Mouse (Mus musculus): Measurements from ENCODE around the gene Wnt5a. TPM values are rescaled to one million over a fixed set of nuclear protein-coding genes. Genes with fewer than 3 reads are reported as not detected.

The Wnt5a gene
- polyA plus RNA-seq, 1 experiment from 2014 or later = 13.4 TPM

DNA sequence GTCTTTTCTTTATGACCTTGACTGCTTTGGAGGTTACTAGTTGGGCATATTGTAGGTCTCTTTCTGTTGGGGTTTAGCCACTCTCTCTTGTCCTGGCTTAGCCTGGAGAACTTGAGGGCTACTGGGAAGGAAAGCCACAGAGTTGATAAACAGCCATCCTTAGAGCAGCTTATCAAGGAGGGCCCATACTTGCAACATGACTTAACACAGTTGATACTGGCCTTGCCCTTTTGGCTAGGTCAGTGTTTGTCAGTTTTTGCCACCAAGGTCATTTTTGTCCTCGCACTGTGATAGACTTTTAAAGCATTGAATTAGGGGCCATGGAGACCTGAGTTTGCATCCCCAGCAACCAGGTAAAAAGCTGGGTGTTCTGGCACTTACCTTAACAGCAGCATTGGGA lies 23.7 kb upstream of the Wnt5a start:
- ATAC-seq = no peak
- H3K9me3 ChIP-seq (replicated peaks; ENCODE audit: control insufficient read depth, low read length, poor library complexity, severe bottlenecking) = no peaks in the 10 kb centered on the region
- 0 out of 2 replicates have a peak, but pooled peaks cover under 1% of the 10 kb centered on the region for H3K4me1 ChIP-seq (ENCODE audit: control insufficient read depth, insufficient read depth, low read length)
- no peak overlapping the region for H3K4me3 ChIP-seq (ENCODE audit: low read depth, low read length)
- no peaks in the 10 kb centered on the region for H3K27me3 ChIP-seq (ENCODE audit: control insufficient read depth, insufficient read depth, low read depth, low read length)
- H3K4me2 ChIP-seq (ENCODE audit: low read length) = no peak overlapping the region
- no peak overlapping the region for H3K27ac ChIP-seq (ENCODE audit: low read length)
- H3K36me3 ChIP-seq (ENCODE audit: control insufficient read depth, insufficient read depth, low read length) = no peaks in the 10 kb centered on the region
- H3K9ac ChIP-seq (ENCODE audit: low read depth, low read length) = no peak overlapping the region
- 100% methylated on average over 1 of the region's 1 CpGs for WGBS

DNA sequence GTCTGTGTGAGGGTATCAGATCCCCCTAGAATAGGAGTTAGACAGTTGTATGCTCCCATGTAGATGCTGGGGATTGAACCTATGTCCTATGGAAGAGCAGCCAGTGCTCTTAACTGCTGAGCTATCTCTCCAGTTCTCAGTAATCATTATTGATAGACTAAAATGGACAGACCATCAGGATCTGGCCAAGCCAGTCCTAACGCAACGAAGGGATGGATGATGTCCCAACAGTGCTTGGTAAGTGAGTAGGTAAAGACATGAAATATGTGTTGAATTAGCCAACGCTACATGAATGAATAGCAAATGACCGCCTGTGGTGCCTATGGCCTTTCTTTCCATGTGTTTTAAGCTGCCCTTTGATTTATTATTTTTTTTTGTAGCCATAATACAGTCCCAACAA lies 10.7 kb upstream of the Wnt5a start:
- Histone ChIP-seq H3K27me3 (ENCODE audit: control insufficient read depth, insufficient read depth, low read depth, low read length) (no peaks in the 10 kb centered on the region), H3K36me3 (ENCODE audit: control insufficient read depth, insufficient read depth, low read length) (no peaks in the 10 kb centered on the region), H3K4me1 (ENCODE audit: control insufficient read depth, insufficient read depth, low read length) (no peaks in the 10 kb centered on the region), H3K4me2 (ENCODE audit: low read length) (no peak overlapping the region), H3K27ac (ENCODE audit: low read length) (no peak overlapping the region), H3K9me3 (replicated peaks; ENCODE audit: control insufficient read depth, low read length, poor library complexity, severe bottlenecking) (no peaks in the 10 kb centered on the region), H3K4me3 (ENCODE audit: low read depth, low read length) (no peak overlapping the region), H3K9ac (ENCODE audit: low read depth, low read length) (no peak overlapping the region)
- no peak for ATAC-seq
- 91% methylated on average over 4 of the region's 4 CpGs for WGBS

DNA sequence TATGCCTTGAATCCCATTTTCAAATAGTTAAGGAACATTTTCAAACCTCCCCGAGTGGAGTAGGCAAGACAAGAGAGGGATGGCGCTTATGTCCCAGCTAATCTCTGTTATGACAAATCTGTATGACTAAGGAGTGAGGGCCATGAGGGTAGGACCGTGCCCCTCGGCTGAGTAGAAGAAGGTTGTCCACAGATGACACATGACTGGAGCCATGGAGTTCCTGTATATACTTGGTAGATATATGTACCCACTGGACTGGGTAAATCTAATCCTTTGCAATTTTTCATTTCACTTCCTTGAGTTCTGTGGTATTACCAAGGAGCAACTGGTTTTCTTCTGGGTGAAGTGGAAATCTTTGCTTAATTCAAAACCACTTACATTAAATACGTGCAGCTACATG lies 10.3 kb upstream of the Wnt5a start:
- Histone ChIP-seq H3K4me1 (ENCODE audit: control insufficient read depth, insufficient read depth, low read length) (no peaks in the 10 kb centered on the region), H3K9me3 (replicated peaks; ENCODE audit: control insufficient read depth, low read length, poor library complexity, severe bottlenecking) (no peaks in the 10 kb centered on the region), H3K9ac (ENCODE audit: low read depth, low read length) (no peak overlapping the region), H3K27me3 (ENCODE audit: control insufficient read depth, insufficient read depth, low read depth, low read length) (no peaks in the 10 kb centered on the region), H3K4me3 (ENCODE audit: low read depth, low read length) (no peak overlapping the region), H3K36me3 (ENCODE audit: control insufficient read depth, insufficient read depth, low read length) (no peaks in the 10 kb centered on the region), H3K27ac (ENCODE audit: low read length) (no peak overlapping the region), H3K4me2 (ENCODE audit: low read length) (no peak overlapping the region)
- ATAC-seq = no peak
- 94% methylated on average over 5 of the region's 5 CpGs for WGBS

DNA sequence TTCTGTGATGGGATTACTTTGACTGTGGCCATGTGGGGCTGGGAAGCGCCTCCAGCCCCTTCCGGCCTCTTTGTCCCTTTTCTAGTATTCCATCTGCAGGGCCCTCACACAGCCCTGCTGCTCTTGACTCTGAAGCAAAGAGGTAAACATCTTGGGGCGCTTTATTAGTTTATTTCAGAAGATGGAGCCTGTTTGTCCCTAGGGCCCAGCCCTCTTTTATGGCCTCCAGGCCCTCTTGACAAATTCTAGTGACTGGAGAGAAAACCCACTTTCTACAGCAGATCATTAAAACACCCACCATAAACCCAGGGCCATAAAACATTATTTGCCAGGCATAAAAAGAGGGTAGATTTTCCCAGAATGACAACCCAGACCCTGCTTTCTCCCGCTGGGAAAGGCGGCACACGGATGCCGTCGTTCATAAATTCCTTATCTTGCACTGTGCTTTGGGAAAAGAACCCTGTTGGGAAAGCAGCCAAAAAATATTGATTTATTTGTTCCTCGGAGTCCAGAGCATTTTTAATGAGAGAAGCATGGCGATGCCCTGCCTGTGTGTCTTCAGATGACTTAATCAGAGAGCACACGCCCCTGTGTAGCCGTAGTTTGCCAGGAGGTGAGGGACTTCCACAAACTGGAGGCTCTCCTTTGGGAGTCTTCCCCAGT lies 3.2 kb upstream of the Wnt5a start:
- no peak overlapping the region for H3K4me3 ChIP-seq (ENCODE audit: low read depth, low read length)
- no peak overlapping the region for H3K9ac ChIP-seq (ENCODE audit: low read depth, low read length)
- H3K9me3 ChIP-seq (replicated peaks; ENCODE audit: control insufficient read depth, low read length, poor library complexity, severe bottlenecking) = no peaks in the 10 kb centered on the region
- no peak for ATAC-seq
- WGBS = 55% methylated on average over 12 of the region's 12 CpGs
- no peak overlapping the region for H3K27ac ChIP-seq (ENCODE audit: low read length)
- no peaks in the 10 kb centered on the region for H3K36me3 ChIP-seq (ENCODE audit: control insufficient read depth, insufficient read depth, low read length)
- H3K4me2 ChIP-seq (ENCODE audit: low read length) = no peak overlapping the region
- peaks cover 17% of the 10 kb centered on the region for H3K4me1 ChIP-seq (ENCODE audit: control insufficient read depth, insufficient read depth, low read length)
- peaks cover 10% of the 10 kb centered on the region for H3K27me3 ChIP-seq (ENCODE audit: control insufficient read depth, insufficient read depth, low read depth, low read length)

DNA sequence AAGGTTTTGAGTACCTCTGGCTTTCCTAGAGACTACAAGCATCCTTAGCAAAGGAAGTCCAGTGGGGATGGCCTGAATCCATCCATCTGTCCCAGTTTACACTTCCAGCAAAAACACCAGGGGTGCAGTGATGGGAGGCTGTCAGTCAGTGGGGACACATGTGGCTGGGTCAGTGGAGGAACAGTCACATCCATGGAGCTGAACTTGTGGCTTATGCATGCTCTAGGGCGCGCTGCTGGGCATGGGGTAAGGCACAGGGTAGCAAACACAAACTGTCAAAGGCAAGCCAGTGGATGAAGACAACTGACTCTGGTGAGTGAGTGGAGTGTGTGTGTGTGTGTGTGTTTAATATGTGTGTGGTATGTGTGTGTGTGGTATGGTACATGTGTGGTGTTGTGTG lies 1.3 kb upstream of the Wnt5a start:
- H3K4me2 ChIP-seq (ENCODE audit: low read length) = no peak overlapping the region
- H3K36me3 ChIP-seq (ENCODE audit: control insufficient read depth, insufficient read depth, low read length) = no peaks in the 10 kb centered on the region
- no peaks in the 10 kb centered on the region for H3K9me3 ChIP-seq (replicated peaks; ENCODE audit: control insufficient read depth, low read length, poor library complexity, severe bottlenecking)
- no peak for ATAC-seq
- 97% methylated on average over 2 of the region's 2 CpGs for WGBS
- H3K4me3 ChIP-seq (ENCODE audit: low read depth, low read length) = no peak overlapping the region
- no peak overlapping the region for H3K9ac ChIP-seq (ENCODE audit: low read depth, low read length)
- peaks cover 22% of the 10 kb centered on the region for H3K4me1 ChIP-seq (ENCODE audit: control insufficient read depth, insufficient read depth, low read length)
- peaks cover 16% of the 10 kb centered on the region for H3K27me3 ChIP-seq (ENCODE audit: control insufficient read depth, insufficient read depth, low read depth, low read length)
- no peak overlapping the region for H3K27ac ChIP-seq (ENCODE audit: low read length)

DNA sequence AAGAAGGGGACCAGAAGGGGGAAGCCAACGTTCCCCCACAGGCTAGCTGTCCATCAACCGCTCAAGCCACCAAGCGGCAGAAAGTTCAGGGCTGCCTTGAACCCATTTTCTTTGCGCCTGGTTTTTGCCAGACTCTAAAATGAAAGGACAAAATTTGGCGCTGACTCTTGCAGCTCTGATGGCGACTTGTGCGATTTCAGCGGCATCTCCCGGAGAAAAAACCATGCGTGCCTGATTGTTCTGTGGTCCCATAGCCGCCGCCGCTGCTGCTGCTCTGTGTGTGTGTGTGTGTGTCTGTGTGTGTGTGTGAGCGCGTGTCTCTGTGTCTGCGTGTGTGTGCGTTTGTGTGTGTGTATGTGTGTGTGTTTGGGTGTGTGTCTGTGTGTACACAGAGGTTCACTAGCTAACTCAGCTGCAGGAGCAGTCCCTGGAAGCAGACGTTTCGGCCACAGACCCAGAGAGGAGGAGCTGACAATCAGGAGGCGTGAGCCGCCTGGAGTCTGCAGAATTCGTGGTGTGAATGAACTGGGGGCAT lies 568 bp downstream of the Wnt5a start:
- H3K9me3 ChIP-seq (replicated peaks; ENCODE audit: control insufficient read depth, low read length, poor library complexity, severe bottlenecking) = no peaks in the 10 kb centered on the region
- H3K36me3 ChIP-seq (ENCODE audit: control insufficient read depth, insufficient read depth, low read length) = no peaks in the 10 kb centered on the region
- peak overlapping the region; percentile 54 for H3K4me3 ChIP-seq (ENCODE audit: low read depth, low read length)
- peak; percentile 60 for ATAC-seq
- peak overlapping the region; percentile 89 for H3K4me2 ChIP-seq (ENCODE audit: low read length)
- H3K4me1 ChIP-seq (ENCODE audit: control insufficient read depth, insufficient read depth, low read length) = peaks cover 37% of the 10 kb centered on the region
- under 1% methylated on average over 22 of the region's 22 CpGs for WGBS
- H3K9ac ChIP-seq (ENCODE audit: low read depth, low read length) = peak overlapping the region; percentile 47
- peak overlapping the region; percentile 66 for H3K27ac ChIP-seq (ENCODE audit: low read length)
- H3K27me3 ChIP-seq (ENCODE audit: control insufficient read depth, insufficient read depth, low read depth, low read length) = peaks cover 21% of the 10 kb centered on the region

DNA sequence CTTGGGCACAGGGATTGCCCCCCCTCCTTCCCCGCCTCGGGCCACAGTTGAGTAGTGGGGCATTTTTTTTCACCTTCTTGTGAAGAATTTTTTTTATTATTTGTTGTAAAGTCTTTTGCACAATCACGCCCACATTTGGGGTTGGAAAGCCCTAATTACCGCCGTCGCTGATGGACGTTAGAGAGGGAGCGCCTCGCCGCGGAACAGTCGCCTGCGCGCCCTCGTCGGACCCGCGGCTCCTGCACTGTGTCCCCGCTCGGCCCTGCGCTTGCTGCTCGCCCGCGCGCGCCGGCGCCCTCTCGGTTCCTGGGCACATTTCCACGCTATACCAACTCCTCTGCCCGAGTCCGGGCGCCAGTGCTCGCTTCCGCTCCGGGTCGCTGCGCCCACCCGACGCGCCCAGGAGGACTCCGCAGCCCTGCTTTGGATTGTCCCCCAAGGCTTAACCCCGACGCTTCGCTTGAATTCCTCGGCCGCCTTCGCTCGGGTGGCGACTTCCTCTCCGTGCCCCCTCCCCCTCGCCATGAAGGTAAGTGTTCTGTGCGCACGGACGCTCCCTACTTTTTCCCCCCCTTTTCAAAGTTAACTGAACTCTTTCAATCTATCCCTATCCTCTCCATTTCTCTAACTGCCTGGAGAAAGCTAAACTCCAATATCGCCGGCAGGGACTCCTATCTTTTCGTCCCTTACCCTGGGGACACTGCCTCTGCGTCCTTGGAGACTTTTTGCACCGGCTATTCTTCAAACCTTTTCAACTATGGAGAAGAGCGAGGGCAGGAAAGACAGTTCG lies 1.2 kb downstream of the Wnt5a start:
- peak; percentile 66 for ATAC-seq
- peak overlapping the region; percentile 89 for H3K4me2 ChIP-seq (ENCODE audit: low read length)
- peak overlapping the region; percentile 54 for H3K4me3 ChIP-seq (ENCODE audit: low read depth, low read length)
- WGBS = under 1% methylated on average over 62 of the region's 62 CpGs
- H3K9me3 ChIP-seq (replicated peaks; ENCODE audit: control insufficient read depth, low read length, poor library complexity, severe bottlenecking) = no peaks in the 10 kb centered on the region
- peak overlapping the region; percentile 47 for H3K9ac ChIP-seq (ENCODE audit: low read depth, low read length)
- peak overlapping the region; percentile 10; the same call in 1 of the 2 replicates for H3K27ac ChIP-seq (ENCODE audit: low read length)
- H3K27me3 ChIP-seq (ENCODE audit: control insufficient read depth, insufficient read depth, low read depth, low read length) = peaks cover 21% of the 10 kb centered on the region
- H3K36me3 ChIP-seq (ENCODE audit: control insufficient read depth, insufficient read depth, low read length) = no peaks in the 10 kb centered on the region
- H3K4me1 ChIP-seq (ENCODE audit: control insufficient read depth, insufficient read depth, low read length) = peaks cover 43% of the 10 kb centered on the region

DNA sequence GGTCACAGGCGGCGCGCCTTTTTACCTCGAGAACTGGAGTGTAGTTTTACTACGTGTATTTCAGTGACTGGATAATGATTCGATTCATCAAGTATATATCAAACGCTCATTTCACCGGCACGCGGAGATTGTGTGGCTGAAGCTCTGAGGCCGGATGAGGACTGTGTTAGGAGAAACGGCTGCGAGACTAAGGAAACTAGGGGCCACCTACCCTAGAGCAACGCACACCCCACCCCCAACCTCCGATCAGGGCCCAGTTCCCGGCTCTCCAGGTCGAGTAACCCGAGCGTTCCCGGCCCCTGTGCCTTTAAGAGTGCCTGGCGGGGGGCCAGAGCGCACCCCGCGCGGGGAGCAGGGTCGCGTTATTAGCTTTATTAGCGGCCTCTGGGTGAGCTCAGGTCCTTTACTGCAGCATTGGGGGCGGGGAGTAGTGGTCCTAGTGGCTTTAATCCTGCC lies 1.9 kb downstream of the Wnt5a start:
- peak overlapping the region; percentile 54 for H3K4me3 ChIP-seq (ENCODE audit: low read depth, low read length)
- H3K27ac ChIP-seq (ENCODE audit: low read length) = 0 out of 2 replicates have a peak overlapping the region, but pooled peaks have one; percentile 10
- no peaks in the 10 kb centered on the region for H3K36me3 ChIP-seq (ENCODE audit: control insufficient read depth, insufficient read depth, low read length)
- ATAC-seq = no peak
- H3K9me3 ChIP-seq (replicated peaks; ENCODE audit: control insufficient read depth, low read length, poor library complexity, severe bottlenecking) = no peaks in the 10 kb centered on the region
- peaks cover 49% of the 10 kb centered on the region for H3K4me1 ChIP-seq (ENCODE audit: control insufficient read depth, insufficient read depth, low read length)
- peaks cover 21% of the 10 kb centered on the region for H3K27me3 ChIP-seq (ENCODE audit: control insufficient read depth, insufficient read depth, low read depth, low read length)
- 1% methylated on average over 29 of the region's 29 CpGs for WGBS
- H3K9ac ChIP-seq (ENCODE audit: low read depth, low read length) = peak overlapping the region; percentile 47
- peak overlapping the region; percentile 89 for H3K4me2 ChIP-seq (ENCODE audit: low read length)

DNA sequence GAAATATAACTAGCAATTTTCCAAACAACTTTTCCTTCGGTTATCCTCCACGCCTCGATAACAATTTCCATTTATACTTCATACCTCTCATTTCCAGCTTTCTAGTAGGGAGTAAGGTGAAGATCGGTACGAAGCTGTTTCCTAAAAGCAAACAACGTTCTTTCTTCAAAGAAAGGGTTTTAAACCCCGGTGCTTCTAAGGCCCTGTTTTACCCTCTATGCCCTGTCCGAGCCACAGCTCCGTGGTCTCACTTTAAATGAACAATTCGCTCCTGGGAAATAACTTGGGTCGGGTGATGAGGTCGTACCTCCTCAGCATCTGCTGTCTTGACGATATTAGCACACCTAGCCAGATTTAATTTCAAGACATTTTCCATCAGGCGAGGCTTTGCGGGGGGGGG lies 2.5 kb downstream of the Wnt5a start:
- no peak overlapping the region; the same call in 1 of the 2 replicates for H3K9ac ChIP-seq (ENCODE audit: low read depth, low read length)
- peaks cover 21% of the 10 kb centered on the region for H3K27me3 ChIP-seq (ENCODE audit: control insufficient read depth, insufficient read depth, low read depth, low read length)
- H3K4me2 ChIP-seq (ENCODE audit: low read length) = peak overlapping the region; percentile 89
- no peak overlapping the region for H3K27ac ChIP-seq (ENCODE audit: low read length)
- H3K4me3 ChIP-seq (ENCODE audit: low read depth, low read length) = peak overlapping the region; percentile 54
- no peak for ATAC-seq
- H3K36me3 ChIP-seq (ENCODE audit: control insufficient read depth, insufficient read depth, low read length) = no peaks in the 10 kb centered on the region
- H3K4me1 ChIP-seq (ENCODE audit: control insufficient read depth, insufficient read depth, low read length) = peaks cover 53% of the 10 kb centered on the region
- no peaks in the 10 kb centered on the region for H3K9me3 ChIP-seq (replicated peaks; ENCODE audit: control insufficient read depth, low read length, poor library complexity, severe bottlenecking)
- under 1% methylated on average over 15 of the region's 15 CpGs for WGBS
